Mouse (Mus musculus) adipocyte (in vitro differentiated cells): ENCODE measurements around the gene Trat1.

Experiments used
- DNase-seq: peaks from one replicate; pipeline ENCODE4 v3.0.0-alpha.2; 2016; ENCODE audit warnings: low spot score

Trat1 gene

GRCm38 (mm10) chr16:48771971-48772445, at the start of gene Trat1:
TSS of gene Trat1 (minus strand) at chr16:48772021.
- no peak for DNase-seq

- DNase-seq, result peak; percentile 11
These were observed 46.7 kb upstream of the Trat1 start for GRCm38 (mm10) chr16:48818524-48818923.

- DNase-seq, result no peak
These were observed 44.9 kb upstream of the Trat1 start, which contains the start of gene Retnlb for GRCm38 (mm10) chr16:48816695-48817094. TSS of gene Retnlb (plus strand) at chr16:48816856.

- DNase-seq, result no peak
These were observed 40.1 kb upstream of the Trat1 start for GRCm38 (mm10) chr16:48811881-48812436.

GRCm38 (mm10) chr16:48809374-48809773, 37.6 kb upstream of the Trat1 start:
- DNase-seq, result no peak

GRCm38 (mm10) chr16:48806521-48806920, 34.7 kb upstream of the Trat1 start:
- no peak for DNase-seq

GRCm38 (mm10) chr16:48805412-48805811, 33.6 kb upstream of the Trat1 start:
- DNase-seq, result no peak

- no peak for DNase-seq
These were observed 29.1 kb upstream of the Trat1 start for GRCm38 (mm10) chr16:48800906-48801305.

GRCm38 (mm10) chr16:48799470-48799869, 27.6 kb upstream of the Trat1 start:
- peak; percentile 3 for DNase-seq

- no peak for DNase-seq
These were observed 26.5 kb upstream of the Trat1 start for GRCm38 (mm10) chr16:48798285-48798684.

GRCm38 (mm10) chr16:48788704-48789185, 16.9 kb upstream of the Trat1 start:
- no peak for DNase-seq

- no peak for DNase-seq
These were observed 14.4 kb upstream of the Trat1 start for GRCm38 (mm10) chr16:48786258-48786657.

GRCm38 (mm10) chr16:48777254-48777653, 5.4 kb upstream of the Trat1 start:
- no peak for DNase-seq

- DNase-seq, result no peak
These were observed 2.6 kb downstream of the Trat1 start for GRCm38 (mm10) chr16:48769183-48769582.

GRCm38 (mm10) chr16:48760643-48761481, 11.0 kb downstream of the Trat1 start:
- DNase-seq, result no peak

- DNase-seq, result no peak
These were observed 21.5 kb downstream of the Trat1 start for GRCm38 (mm10) chr16:48750145-48750827.

GRCm38 (mm10) chr16:48745418-48745817, 26.4 kb downstream of the Trat1 start:
- DNase-seq, result no peak

GRCm38 (mm10) chr16:48745011-48745410, 26.8 kb downstream of the Trat1 start:
- no peak for DNase-seq

GRCm38 (mm10) chr16:48741549-48741948, 30.3 kb downstream of the Trat1 start:
- no peak for DNase-seq

- DNase-seq, result no peak
These were observed 31.8 kb downstream of the Trat1 start for GRCm38 (mm10) chr16:48739974-48740373.

GRCm38 (mm10) chr16:48738429-48738828, 33.4 kb downstream of the Trat1 start:
- DNase-seq, result no peak

GRCm38 (mm10) chr16:48736890-48737289, 34.9 kb downstream of the Trat1 start:
- DNase-seq, result no peak

GRCm38 (mm10) chr16:48720259-48720658, 51.6 kb downstream of the Trat1 start:
- DNase-seq, result no peak
